Mouse (Mus musculus): ENCODE results near the gene Aif1.

GRCm38 (mm10) chr17:35186681-35187080 is 10.8 kb upstream of the Aif1 start:
- TF ChIP-seq CTCF (IDR thresholded peaks at IDR 0.05; ENCODE audit: borderline replicate concordance, insufficient read depth, low read depth, low read length) (no peak), POLR2A (IDR thresholded peaks at IDR 0.05; ENCODE audit: borderline replicate concordance, insufficient read depth, low read length) (no peak)

All from cerebellum, adult 2 months (tissue).